Mouse (Mus musculus) heart, postnatal 0 days (tissue): ENCODE results near the gene H2-Q4. TPM values are rescaled to one million over a fixed set of nuclear protein-coding genes. Genes with fewer than 3 reads are reported as not detected.

Source experiments
- ATAC-seq: fragments of 200-750 bp; cut with Nextera tagmentation; 2 replicates; pipeline ENCODE4 v1.8.0; 2017; ENCODE audit warnings: low read depth, moderate number of reproducible peaks, moderate library complexity; ENCODE audit not compliant: insufficient read depth
- DNase-seq: peaks from one replicate; pipeline ENCODE4 v3.0.0-alpha.2; 2016; ENCODE audit warnings: low spot score
- H3K27ac ChIP-seq: fragments of 300-500 bp; sonication (generic); 2 replicates; pipeline ENCODE4 v1.5.1; 2014; ENCODE audit warnings: low read depth, mild to moderate bottlenecking
- H3K27me3 ChIP-seq: fragments of 300-500 bp; sonication (generic); 2 replicates; pipeline ENCODE4 v1.6.1; 2014; ENCODE audit warnings: low read length, mixed read lengths; ENCODE audit not compliant: control insufficient read depth, insufficient read depth
- H3K36me3 ChIP-seq: fragments of 300-500 bp; sonication (generic); replicated peaks from 2 replicates; pipeline ENCODE4 v1.6.1; 2014; ENCODE audit warnings: low read length, mixed read lengths; ENCODE audit not compliant: control insufficient read depth, insufficient read depth
- H3K4me1 ChIP-seq: fragments of 300-500 bp; sonication (generic); 2 replicates; pipeline ENCODE4 v1.6.1; 2014; ENCODE audit warnings: antibody characterized with exemption; ENCODE audit not compliant: control insufficient read depth, insufficient read depth
- H3K4me2 ChIP-seq: fragments of 300-500 bp; sonication (generic); 2 replicates; pipeline ENCODE4 v1.6.1; 2014; ENCODE audit warnings: low read depth, mild to moderate bottlenecking, low read length, moderate library complexity
- H3K4me3 ChIP-seq: fragments of 300-500 bp; sonication (generic); 2 replicates; pipeline ENCODE4 v1.5.1; 2014; ENCODE audit warnings: low read depth, low read length
- H3K9ac ChIP-seq: fragments of 300-500 bp; sonication (generic); replicated peaks from 2 replicates; pipeline ENCODE4 v1.6.1; 2014; ENCODE audit warnings: low read depth, low read length, mixed read lengths
- H3K9me3 ChIP-seq: fragments of 300-500 bp; sonication (generic); replicated peaks from 2 replicates; pipeline ENCODE4 v1.6.1; 2016; ENCODE audit warnings: low read length; ENCODE audit not compliant: control insufficient read depth
- CTCF ChIP-seq: IDR thresholded peaks from 2 replicates; pipeline ENCODE4 v1.5.1; 2016; ENCODE audit warnings: antibody characterized with exemption, control low read depth, low read depth
- EP300 ChIP-seq: IDR thresholded peaks from 2 replicates; pipeline ENCODE4 v1.6.1; 2016; ENCODE audit warnings: antibody characterized with exemption, low read depth
- WGBS: fragments of 180-500 bp; shearing (Covaris S2); extraction: QIAGEN DNeasy Blood & Tissue Kit; methylation state at CpG from one replicate; pipeline ENCODE4 v1.1.7; 2014; 5-methylcytosine and 5-hydroxymethylcytosine counted together
- polyA plus RNA-seq: library from polyadenylated mRNA; unstranded; fragments of >200 nt; fragmentation: Nextera tagmentation; extraction: Ambion mirVana; gene quantifications from 2 replicates; pipeline ENCODE4 v1.2.1, GENCODE M21; 2015
- total RNA-seq: library from RNA; depleted of rRNA; stranded (reverse); fragments of >200 nt; gene quantifications from 2 replicates; pipeline ENCODE4 v1.2.3, GENCODE M21; 2014; ENCODE audit warnings: low replicate concordance

The H2-Q4 gene
- total and polyA plus RNA-seq, 2 experiments from 2014 or later: 2.8 to 6.9 TPM

- Histone ChIP-seq H3K4me2 (no peak overlapping the region), H3K27me3 (peaks cover 5% of the 10 kb centered on the region; the same call in 1 of the 2 replicates), H3K36me3 (no peaks in the 10 kb centered on the region), H3K4me3 (no peak overlapping the region), H3K27ac (no peak overlapping the region), H3K9me3 (no peaks in the 10 kb centered on the region), H3K9ac (no peak overlapping the region), H3K4me1 (0 out of 2 replicates have a peak, but pooled peaks cover 2% of the 10 kb centered on the region)
- TF ChIP-seq EP300 (no peak), CTCF (no peak)
- WGBS: 71% methylated on average over 2 of the region's 2 CpGs
- no peak for DNase-seq
- no peak for ATAC-seq
Observed at GRCm38 (mm10) chr17:35354071-35354470, 25.3 kb upstream of the H2-Q4 start.

- no peak overlapping the region; the same call in 1 of the 2 replicates for H3K27ac ChIP-seq
- H3K9me3 ChIP-seq: no peaks in the 10 kb centered on the region
- TF ChIP-seq CTCF: no peak
- no peak for TF ChIP-seq EP300
- DNase-seq: no peak
- 18% methylated on average over 1 of the region's 1 CpGs for WGBS
- H3K36me3 ChIP-seq: no peaks in the 10 kb centered on the region
- H3K4me3 ChIP-seq: no peak overlapping the region
- no peak overlapping the region for H3K9ac ChIP-seq
- H3K4me1 ChIP-seq: peaks cover 8% of the 10 kb centered on the region; the same call in 1 of the 2 replicates
- no peak overlapping the region for H3K4me2 ChIP-seq
- ATAC-seq: no peak
- H3K27me3 ChIP-seq: peaks cover 12% of the 10 kb centered on the region; the same call in 1 of the 2 replicates
Observed at GRCm38 (mm10) chr17:35357086-35357485, 22.3 kb upstream of the H2-Q4 start.

GRCm38 (mm10) chr17:35358763-35359469, 20.5 kb upstream of the H2-Q4 start:
- no peak for TF ChIP-seq CTCF
- TF ChIP-seq EP300: no peak
- peaks cover 6% of the 10 kb centered on the region; the same call in 1 of the 2 replicates for H3K9me3 ChIP-seq
- H3K4me3 ChIP-seq: peak overlapping the region; percentile 51
- peak overlapping the region; percentile 47 for H3K9ac ChIP-seq
- H3K4me2 ChIP-seq: peak overlapping the region; percentile 79
- peaks cover 12% of the 10 kb centered on the region; the same call in 1 of the 2 replicates for H3K27me3 ChIP-seq
- ATAC-seq (no peak), DNase-seq (no peak)
- 9% methylated on average over 36 of the region's 38 CpGs for WGBS
- H3K27ac ChIP-seq: no peak overlapping the region
- no peaks in the 10 kb centered on the region for H3K36me3 ChIP-seq
- H3K4me1 ChIP-seq: peaks cover 8% of the 10 kb centered on the region; the same call in 1 of the 2 replicates

- Histone ChIP-seq H3K4me1 (peaks cover 8% of the 10 kb centered on the region; the same call in 1 of the 2 replicates), H3K4me2 (peak overlapping the region; percentile 79), H3K27ac (no peak overlapping the region), H3K4me3 (peak overlapping the region; percentile 51), H3K36me3 (no peaks in the 10 kb centered on the region), H3K27me3 (peaks cover 12% of the 10 kb centered on the region; the same call in 1 of the 2 replicates), H3K9ac (peak overlapping the region; percentile 47), H3K9me3 (peaks cover 6% of the 10 kb centered on the region; the same call in 1 of the 2 replicates)
- WGBS: 17% methylated on average over 21 of the region's 21 CpGs
- ATAC-seq (no peak), DNase-seq (no peak)
- no peak for TF ChIP-seq EP300
- no peak for TF ChIP-seq CTCF
Observed at GRCm38 (mm10) chr17:35359470-35359862, 20.0 kb upstream of the H2-Q4 start.

- Histone ChIP-seq H3K9ac (peak overlapping the region; percentile 57), H3K9me3 (no peaks in the 10 kb centered on the region), H3K4me2 (peak overlapping the region; percentile 87), H3K27ac (0 out of 2 replicates have a peak overlapping the region, but pooled peaks have one; percentile 7), H3K36me3 (no peaks in the 10 kb centered on the region), H3K27me3 (no peaks in the 10 kb centered on the region), H3K4me3 (peak overlapping the region; percentile 62), H3K4me1 (no peaks in the 10 kb centered on the region)
- TF ChIP-seq CTCF: no peak
- TF ChIP-seq EP300: no peak
- ATAC-seq (peak; percentile 54), DNase-seq (no peak)
- under 1% methylated on average over 68 of the region's 70 CpGs for WGBS
Observed at GRCm38 (mm10) chr17:35379729-35380451, 473 bp downstream of the H2-Q4 start.
